Mouse (Mus musculus) T-helper 2 cell (primary cell): ENCODE measurements at regions not wholly inside any gene's neighbourhood (a gene's known extent, or its start where the extent isn't known, plus 50 kb on each side); places are given as distances from the start of the nearest gene placed in this dataset.

Source experiments
- in situ Hi-C: fragments of 300-600 bp; cut with MboI, MseI; formaldehyde crosslinking; loops from one replicate; pipeline ENCODE4 v1.15.1; 2025; ENCODE audit warnings: high pct_unique_total_duplicates

- in situ Hi-C loops, result no loop called here
These were observed 448.5 kb downstream of the Tmtc2 start for GRCm38 (mm10) chr10:105125736-105126135.

GRCm38 (mm10) chr10:105120229-105120628 is 454.0 kb downstream of the Tmtc2 start:
- in situ Hi-C loops, result loop anchor here (5.0 kb wide), 1 partner anchor 107 kb away; no protein-coding TSS in a partner anchor

- in situ Hi-C loops, result no loop called here
These were observed 458.1 kb downstream of the Tmtc2 start for GRCm38 (mm10) chr10:105116138-105116537.

GRCm38 (mm10) chr10:105114927-105115326 is 459.3 kb downstream of the Tmtc2 start:
- in situ Hi-C loops, result no loop called here

- in situ Hi-C loops, result no loop called here
These were observed 464.0 kb downstream of the Tmtc2 start for GRCm38 (mm10) chr10:105110247-105110646.

GRCm38 (mm10) chr10:105097045-105097331 is 477.3 kb downstream of the Tmtc2 start:
- in situ Hi-C loops, result no loop called here

GRCm38 (mm10) chr10:105096323-105097044 is 477.8 kb downstream of the Tmtc2 start:
- in situ Hi-C loops, result no loop called here

GRCm38 (mm10) chr10:105095800-105096199 is 478.5 kb downstream of the Tmtc2 start:
- in situ Hi-C loops, result no loop called here

GRCm38 (mm10) chr10:105076892-105077291 is 497.4 kb downstream of the Tmtc2 start:
- in situ Hi-C loops, result no loop called here

GRCm38 (mm10) chr10:105034711-105035386 is 539.4 kb downstream of the Tmtc2 start:
- in situ Hi-C loops, result no loop called here

- in situ Hi-C loops, result no loop called here
These were observed 553.7 kb downstream of the Tmtc2 start for GRCm38 (mm10) chr10:105020471-105021120.

- in situ Hi-C loops, result no loop called here
These were observed 554.3 kb downstream of the Tmtc2 start for GRCm38 (mm10) chr10:105019774-105020470.
